Comparison of ENCODE assay signal across 17 mouse cellular contexts in genomic region chr4:46744583-46745155, GRCm38 (mm10).
DNase-seq lines count a peak whose midpoint lies in the region; TF ChIP-seq lines count a peak whose summit lies in the region.
"Had no signal": no experiment of that assay in that cellular context is flagged by ENCODE, and none has a peak within 500 bp of the region (broad histone marks: within the 10 kb centered on the region; RNA-seq: fewer than 3 reads in every experiment).

No protein-coding gene starts in this region.

- no peak for TF ChIP-seq POLR2A in cerebellum, adult 2 months (IDR thresholded peaks at IDR 0.05; ENCODE audit: borderline replicate concordance, insufficient read depth, low read length)

- no peak for TF ChIP-seq CTCF in cerebellum, adult 2 months (IDR thresholded peaks at IDR 0.05; ENCODE audit: borderline replicate concordance, insufficient read depth, low read depth, low read length)

- DNase-seq in heart, adult 18-20 months, result peak; percentile 55 to 62
- DNase-seq in heart, postnatal 25 days (ENCODE audit: low spot score), result no peak
- DNase-seq in Muller cell, postnatal 12 days (ENCODE audit: inconsistent ontology term), result peak; percentile 39
- DNase-seq in cerebellum, adult 2 months, result peak; percentile 73 to 87
- DNase-seq in cerebellum, postnatal 36 days, result peak; percentile 72 to 82
- DNase-seq in right cerebral cortex, postnatal 14 days, result no peak
- no peak for DNase-seq in kidney, postnatal 10 days
- no peak for DNase-seq in ovary, adult 18-20 months (ENCODE audit: low spot score)
- DNase-seq: adrenal gland, postnatal 25 days; gastrocnemius, postnatal 25 days; liver, postnatal 0 days; retina, postnatal 1 day; thymus, postnatal 14 days had no signal

- peak overlapping the region; percentile 93 for H3K27ac ChIP-seq in cerebellum, adult 2 months (ENCODE audit: insufficient read depth, low read length)
- H3K27ac ChIP-seq: embryonic facial prominence, embryonic 13.5 days; limb, embryonic 10.5 days; macrophage; midbrain, embryonic 10.5 days had no signal

- peaks cover 36% of the 10 kb centered on the region for H3K4me1 ChIP-seq in cerebellum, adult 2 months (ENCODE audit: control insufficient read depth, insufficient read depth, low read length)

- no peaks in the 10 kb centered on the region for H3K27me3 ChIP-seq in cerebellum, adult 2 months (ENCODE audit: control insufficient read depth, insufficient read depth, low read length)
- H3K27me3 ChIP-seq: embryonic facial prominence, embryonic 13.5 days had no signal

- H3K4me3 ChIP-seq in cerebellum, adult 2 months (replicated peaks; ENCODE audit: insufficient read depth, low read depth, low read length), result no peak overlapping the region
- H3K4me3 ChIP-seq: embryonic facial prominence, embryonic 13.5 days; limb, embryonic 10.5 days; midbrain, embryonic 10.5 days had no signal

- WGBS in cerebellum, adult 2 months, result 41% methylated on average over 7 of the region's 7 CpGs

- intact Hi-C loops in heart, postnatal 25 days (cut with DNase I), result no loop called here

Comparison
In these comparisons a context has a peak if more than half of its experiments do, and no peak if none do; other contexts are left out.
1. DNase-seq: peak in heart, adult 18-20 months (2 of 2), Muller cell, postnatal 12 days (single experiment), cerebellum, adult 2 months (2 of 2) and cerebellum, postnatal 36 days (2 of 2); none in heart, postnatal 25 days (single experiment), right cerebral cortex, postnatal 14 days (single experiment), kidney, postnatal 10 days (single experiment) and ovary, adult 18-20 months (single experiment).